Mouse (Mus musculus) CD4-positive, CD25-positive, alpha-beta regulatory T cell, adult 4 months (primary cell): Measurements from ENCODE around the gene Rnf8. TPM values are rescaled to one million over a fixed set of nuclear protein-coding genes. Genes with fewer than 3 reads are reported as not detected.

Experiments
- ATAC-seq: one replicate; pipeline ENCODE4 v1.8.0; 2017
- polyA plus RNA-seq, 2 experiments: library from polyadenylated mRNA; unstranded; fragments of 100-300 nt; shearing (Covaris generic); gene quantifications; one replicate each; pipeline ENCODE4 v1.2.1; 2017

The Rnf8 gene
- polyA plus RNA-seq, 2 experiments from 2014 or later = 18.9 to 23.2 TPM

- ATAC-seq = no peak
Observed at GRCm38 (mm10) chr17:29682261-29682660, 67.7 kb downstream of the Rnf8 start.

- no peak for ATAC-seq
Observed at GRCm38 (mm10) chr17:29683127-29683526, 68.5 kb downstream of the Rnf8 start.

GRCm38 (mm10) chr17:29684275-29684674, 69.7 kb downstream of the Rnf8 start:
- ATAC-seq = no peak

- no peak for ATAC-seq
Observed at GRCm38 (mm10) chr17:29686771-29687170, 72.2 kb downstream of the Rnf8 start.

- no peak for ATAC-seq
Observed at GRCm38 (mm10) chr17:29687373-29687772, 72.8 kb downstream of the Rnf8 start.

GRCm38 (mm10) chr17:29688610-29689009, 74.0 kb downstream of the Rnf8 start:
- no peak for ATAC-seq

- ATAC-seq = no peak
Observed at GRCm38 (mm10) chr17:29690257-29690656, 75.7 kb downstream of the Rnf8 start.

GRCm38 (mm10) chr17:29692827-29693226, 78.2 kb downstream of the Rnf8 start:
- no peak for ATAC-seq

GRCm38 (mm10) chr17:29693571-29693970, 79.0 kb downstream of the Rnf8 start:
- ATAC-seq = no peak

GRCm38 (mm10) chr17:29694516-29694915, 79.9 kb downstream of the Rnf8 start:
- ATAC-seq = no peak

Other genes with a start within 250 kb of the Rnf8 start
- 100 to 1,000 TPM; 484 to 510 TPM for gene Pim1, start 124.0 kb upstream of the Rnf8 start, polyA plus RNA-seq
- gene Gm17657, start 65.2 kb upstream of the Rnf8 start, polyA plus RNA-seq = not detected
- gene Tbc1d22b, start 65.0 kb upstream of the Rnf8 start, polyA plus RNA-seq = 10 to 100 TPM in 1 of 2 experiments, 1 to 10 TPM in 1; 9.5 to 11.2 TPM
- gene Tmem217, start 62.4 kb upstream of the Rnf8 start, polyA plus RNA-seq = under 1 TPM in 1 of 2 experiments, not detected in 1; 0.62 TPM
- gene Gm28043, start 86 bp downstream of the Rnf8 start, polyA plus RNA-seq = 1 to 10 TPM; 4.6 to 4.8 TPM
- 100 to 1,000 TPM in 1 of 2 experiments, 10 to 100 TPM in 1; 90.3 to 221 TPM for gene Cmtr1, start 45.8 kb downstream of the Rnf8 start, polyA plus RNA-seq
- gene Ccdc167, start 102.3 kb downstream of the Rnf8 start, polyA plus RNA-seq = 10 to 100 TPM in 1 of 2 experiments, 1 to 10 TPM in 1; 7.8 to 10.1 TPM